Mouse (Mus musculus) layer of hippocampus, postnatal 36 days (tissue): ENCODE results near the gene Hspb8. TPM values are rescaled to one million over a fixed set of nuclear protein-coding genes. Genes with fewer than 3 reads are reported as not detected.
"Not testable (repeated sequence)": the region's sequence is repeated elsewhere in the genome, so short reads cannot be mapped to it uniquely, and the experiment has no call there.

Source experiments
- DNase-seq, 2 experiments: peaks; one replicate each; pipeline ENCODE4 v3.0.0; 2022
- total RNA-seq, 2 experiments: library from RNA; stranded (reverse); gene quantifications; 2 replicates each; pipeline ENCODE4 v1.2.3; 2021

Hspb8 gene
- total RNA-seq, 2 experiments from 2014 or later: 8.2 to 13.9 TPM

DNA sequence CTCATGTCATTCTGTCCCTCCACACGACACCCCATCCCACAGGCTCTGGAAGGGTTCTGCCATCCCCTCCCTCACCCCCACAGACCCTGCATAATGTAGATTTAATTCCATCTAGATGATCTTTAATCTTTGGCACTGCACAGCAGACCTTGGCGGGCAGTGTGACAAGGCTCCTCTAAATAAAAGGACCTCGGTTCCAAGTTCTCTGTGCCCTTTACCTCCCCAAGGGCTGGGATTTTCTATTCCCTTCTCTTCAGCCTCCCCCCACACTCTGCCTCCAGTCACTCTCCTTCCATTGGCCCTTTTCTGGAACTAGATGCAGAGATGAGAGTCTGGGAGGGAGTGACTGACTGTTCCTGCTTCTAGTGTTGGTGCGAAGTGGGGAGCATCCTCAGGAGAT lies 33.3 kb downstream of the Hspb8 start:
- DNase-seq: no peak

DNA sequence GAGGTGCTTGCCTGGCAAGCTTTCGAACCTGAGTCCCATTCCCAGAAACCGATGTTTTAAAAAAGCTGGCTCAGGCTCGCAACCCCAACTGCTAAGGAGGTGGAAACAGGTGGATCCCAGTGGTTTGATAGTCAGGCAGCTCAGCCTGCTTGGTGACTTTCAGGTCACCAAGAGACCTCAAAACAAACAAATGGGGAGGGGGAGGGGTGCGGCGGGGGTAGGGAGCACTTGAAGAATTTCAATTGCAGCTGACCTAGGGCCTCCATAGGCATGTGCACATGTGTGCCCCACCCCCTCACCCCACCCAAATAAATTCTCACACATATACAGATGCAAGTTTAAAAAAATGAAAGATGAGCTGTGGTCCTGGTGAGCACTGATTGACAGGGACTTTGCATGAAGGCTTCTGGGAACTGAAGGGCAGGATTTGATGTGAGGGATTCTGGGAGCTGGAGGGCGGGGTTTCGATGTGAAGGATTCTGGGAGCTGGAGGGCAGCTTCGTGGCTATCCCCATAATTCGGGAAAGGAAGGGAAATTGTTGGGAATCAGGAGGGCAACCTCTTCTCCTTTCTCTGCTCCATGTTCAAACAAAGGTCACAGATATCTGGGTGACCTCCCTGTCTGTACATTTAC lies 35.2 kb downstream of the Hspb8 start:
- DNase-seq: no peak

DNA sequence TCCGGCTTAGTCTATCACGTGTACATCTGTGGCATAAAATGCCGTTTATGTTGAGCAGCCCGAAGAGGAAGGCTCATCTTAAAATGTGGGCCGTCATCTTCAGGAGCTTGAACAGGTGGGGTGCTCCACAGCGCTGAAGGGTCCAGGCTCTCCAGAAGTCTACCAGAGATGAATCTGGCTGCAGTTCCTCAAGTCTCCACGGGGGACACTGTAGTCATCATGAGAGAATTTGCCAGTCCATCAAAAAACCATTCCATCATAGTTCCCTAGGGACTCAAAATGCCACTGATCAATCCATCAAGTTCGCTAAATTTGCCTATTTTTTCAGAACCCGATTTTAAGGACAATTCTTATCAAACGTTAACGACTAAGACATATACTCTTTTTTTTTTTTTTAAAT lies 36.6 kb downstream of the Hspb8 start:
- peak; percentile 34 to 48 for DNase-seq

GRCm38 (mm10) chr5:116382646-116383045 lies 40.0 kb downstream of the Hspb8 start:
- DNase-seq: not testable (repeated sequence)

DNA sequence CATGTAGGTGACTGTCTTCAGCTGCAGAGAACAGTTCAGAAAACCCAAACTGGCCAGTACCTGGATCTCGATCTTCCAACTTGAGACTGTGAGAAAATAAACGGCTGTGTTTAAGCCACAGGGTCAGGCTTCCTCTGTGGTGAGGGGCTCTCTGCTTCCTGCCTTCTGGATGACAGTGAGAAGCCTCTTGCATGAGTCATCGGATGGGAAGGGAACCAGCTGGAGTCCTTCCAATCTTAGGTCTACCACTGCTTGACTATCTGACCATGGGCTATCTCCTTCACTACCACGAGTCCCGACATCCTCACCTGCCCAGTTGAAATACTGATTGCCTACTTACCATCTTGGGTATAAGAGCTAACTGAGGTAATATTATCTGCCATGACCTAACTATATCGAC lies 40.9 kb downstream of the Hspb8 start:
- no peak for DNase-seq

DNA sequence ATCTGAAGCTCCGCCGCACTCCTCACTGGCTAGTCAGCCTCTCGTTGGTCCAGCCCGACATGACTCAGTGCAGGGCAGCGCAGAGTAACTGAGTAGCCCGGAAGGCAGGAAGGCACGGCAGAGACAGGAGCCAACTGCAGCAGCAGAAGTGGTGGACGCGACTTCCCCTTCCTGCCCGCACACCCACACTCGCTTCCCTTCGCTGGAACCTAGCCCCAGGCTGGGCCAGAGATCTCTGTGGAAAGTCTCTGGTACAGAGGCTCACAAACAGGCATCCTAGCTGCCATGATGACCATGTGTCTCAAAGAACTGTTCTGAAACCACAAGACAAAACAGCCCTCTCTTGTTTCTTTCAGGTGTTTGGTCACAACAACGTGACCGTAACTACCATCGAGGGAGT lies 41.4 kb downstream of the Hspb8 start:
- DNase-seq: no peak

DNA sequence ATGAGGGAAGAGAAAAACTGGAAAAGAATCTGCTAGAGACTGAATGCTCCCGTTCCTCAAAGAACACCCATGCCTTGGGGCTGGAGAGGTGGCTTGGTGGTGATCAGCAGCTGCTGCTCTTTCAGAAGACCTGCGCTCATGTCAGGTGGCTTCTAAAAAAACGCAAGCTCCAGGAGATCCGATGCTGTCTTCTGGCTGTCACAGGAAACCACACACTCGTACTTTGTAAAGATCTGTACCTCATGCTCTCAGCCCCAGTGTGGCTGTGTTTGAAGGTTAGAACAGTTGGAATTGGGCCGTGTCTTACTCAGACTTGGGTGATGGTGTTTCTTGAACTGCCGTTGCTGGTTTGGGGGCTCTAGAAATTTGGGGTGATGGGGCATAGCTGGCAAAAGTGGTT lies 42.3 kb downstream of the Hspb8 start:
- no peak for DNase-seq

DNA sequence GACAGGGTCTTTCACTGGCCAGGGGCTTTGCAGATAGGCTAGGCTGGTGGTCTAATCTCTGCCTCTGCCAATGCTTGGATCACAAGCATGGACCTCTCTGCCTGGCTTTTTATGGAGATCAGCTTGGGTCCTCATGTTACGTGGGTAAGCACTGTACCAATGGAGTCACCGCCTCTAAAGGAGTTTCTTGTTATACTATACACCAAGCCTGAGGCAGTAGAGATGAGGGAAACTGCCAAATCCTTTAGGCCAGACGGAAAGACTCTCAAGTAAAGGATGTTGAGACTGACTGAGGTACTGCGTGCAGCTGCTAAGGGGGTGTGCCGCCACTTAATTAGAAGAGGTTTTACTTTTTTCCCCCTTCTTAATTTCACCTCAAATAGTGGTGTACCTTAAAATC lies 43.8 kb downstream of the Hspb8 start:
- no peak for DNase-seq

- DNase-seq: no peak
Observed at GRCm38 (mm10) chr5:116367923-116368322, 54.7 kb downstream of the Hspb8 start.

DNA sequence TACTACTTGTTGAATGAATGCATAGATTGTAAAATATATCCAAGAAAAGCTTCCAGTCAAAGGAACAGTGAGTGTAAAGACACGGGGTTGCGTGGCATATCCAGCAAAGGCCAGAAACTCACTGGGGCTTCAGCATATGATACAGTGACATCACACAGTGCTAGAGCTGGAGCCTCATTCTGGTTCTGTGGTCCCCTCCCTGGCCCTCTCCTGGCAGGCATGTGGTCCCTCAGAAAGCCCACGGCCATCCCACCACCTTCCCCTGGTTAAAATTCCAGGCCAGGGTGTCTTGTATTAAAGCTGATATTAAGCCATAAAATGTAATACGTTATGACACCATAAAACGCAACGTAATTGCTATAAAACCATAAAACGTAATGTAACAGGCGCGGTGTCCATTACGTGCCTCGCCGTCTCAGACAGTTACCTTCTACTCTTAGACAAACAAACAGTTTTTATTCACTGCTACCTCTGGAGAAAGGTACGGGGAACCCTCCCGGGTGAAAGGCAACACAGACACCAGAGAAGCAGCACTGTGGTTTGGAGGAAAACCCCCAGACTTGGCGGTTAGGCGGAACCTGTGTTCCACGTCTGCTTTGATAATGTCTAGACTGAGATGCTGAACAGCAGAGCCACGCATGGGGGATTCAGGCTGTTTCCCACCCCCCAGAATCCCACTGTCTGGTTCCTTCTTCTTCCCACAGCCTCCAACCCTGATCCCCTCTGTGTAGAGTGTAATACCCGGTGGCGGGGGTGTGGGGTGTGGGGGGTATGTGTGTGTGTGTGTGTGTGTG lies 55.6 kb downstream of the Hspb8 start:
- DNase-seq: no peak

DNA sequence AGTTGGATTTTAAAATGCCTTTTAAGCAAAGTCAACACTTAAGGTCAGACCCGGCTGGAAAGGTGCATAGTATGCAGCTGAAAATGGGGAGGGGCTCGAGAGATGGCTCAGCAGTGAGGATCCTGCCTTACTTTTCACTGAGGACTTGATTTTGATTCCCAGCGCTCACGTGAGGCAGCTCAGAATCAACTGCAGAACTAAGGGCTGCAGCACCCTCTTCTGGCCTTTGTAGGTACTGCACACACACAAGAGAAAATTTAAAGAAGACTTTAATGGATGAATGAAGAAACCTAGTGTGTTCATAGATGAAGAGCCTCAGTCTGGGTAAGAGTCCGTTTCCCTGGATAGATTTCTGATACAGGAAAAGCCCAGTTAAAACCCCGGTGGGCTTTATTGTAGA lies 61.3 kb downstream of the Hspb8 start:
- DNase-seq: no peak

- no peak for DNase-seq
Observed at GRCm38 (mm10) chr5:116360751-116361150, 61.9 kb downstream of the Hspb8 start.

Other genes with a start within 250 kb of the Hspb8 start
- gene Ccdc60, start 133.9 kb downstream of the Hspb8 start, total RNA-seq: under 1 TPM; 0.15 to 0.48 TPM
- gene Srrm4, start 169.0 kb upstream of the Hspb8 start, total RNA-seq: 10 to 100 TPM; 28.2 to 34.2 TPM